Mouse (Mus musculus) skeletal muscle tissue, adult 2 months (tissue): Measurements from ENCODE around the gene Cdyl2.

ENCODE experiments used
- DNase-seq: peaks from one replicate; pipeline ENCODE4 v3.0.0-alpha.2; 2012; ENCODE audit warnings: low read depth, low spot score

Gene Cdyl2

DNA sequence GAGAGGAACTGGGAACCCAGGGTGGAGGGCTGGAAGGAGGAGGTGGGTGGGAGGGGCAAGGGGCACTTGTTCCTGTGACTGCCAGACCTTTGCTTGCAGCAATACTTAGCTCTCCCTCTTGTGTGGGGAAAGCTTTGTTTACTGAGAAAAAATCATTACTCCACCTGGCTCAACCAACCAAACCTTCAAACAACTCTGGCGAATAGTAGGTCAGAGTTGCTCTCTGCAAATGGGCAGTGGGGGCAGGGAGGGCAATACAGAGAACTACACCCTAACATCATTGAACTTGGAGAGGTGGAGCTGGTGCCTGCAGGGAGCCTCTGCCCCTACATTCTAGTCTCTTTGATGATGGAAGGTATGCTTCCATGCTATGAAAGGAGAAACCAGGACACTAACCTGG is 192.7 kb downstream of the Cdyl2 start:
- no peak for DNase-seq

DNA sequence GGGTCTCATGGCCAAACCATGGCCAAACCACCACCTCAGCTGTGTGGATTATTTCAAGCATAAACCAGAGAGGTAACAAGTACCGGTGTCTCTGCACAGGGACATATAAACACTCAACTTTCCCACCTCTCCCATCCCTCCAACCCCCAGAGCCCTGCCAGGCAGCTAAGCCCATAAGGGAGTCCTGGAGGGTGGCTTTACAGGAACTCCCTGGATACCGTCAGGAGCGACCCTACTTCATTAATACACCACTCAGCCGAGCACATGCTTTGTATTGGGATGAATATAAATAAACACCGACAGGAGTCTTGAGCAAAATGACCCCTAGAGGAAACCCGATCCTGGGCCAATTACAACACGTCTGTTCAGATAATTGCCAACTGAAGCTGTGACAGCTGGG is 194.0 kb downstream of the Cdyl2 start:
- DNase-seq = no peak

DNA sequence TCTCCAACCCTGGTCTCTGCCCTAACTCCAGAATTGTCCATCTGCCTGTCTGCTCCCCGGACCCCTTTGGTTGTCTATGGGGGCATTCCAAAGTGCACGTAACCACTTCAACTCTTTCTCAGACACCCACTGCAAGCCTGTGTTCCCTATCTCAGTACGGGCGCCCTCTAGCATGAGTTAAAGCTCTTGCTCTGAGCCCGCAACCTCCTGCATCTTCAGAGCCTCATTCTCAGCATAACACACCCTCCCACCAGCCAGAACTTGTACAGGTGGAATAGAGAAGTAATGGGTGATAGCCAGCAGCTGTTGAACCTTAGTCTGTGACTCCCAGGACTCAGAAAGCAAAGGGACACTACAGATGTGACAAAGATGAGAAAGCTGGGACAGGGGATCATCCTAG is 196.0 kb downstream of the Cdyl2 start:
- no peak for DNase-seq

DNA sequence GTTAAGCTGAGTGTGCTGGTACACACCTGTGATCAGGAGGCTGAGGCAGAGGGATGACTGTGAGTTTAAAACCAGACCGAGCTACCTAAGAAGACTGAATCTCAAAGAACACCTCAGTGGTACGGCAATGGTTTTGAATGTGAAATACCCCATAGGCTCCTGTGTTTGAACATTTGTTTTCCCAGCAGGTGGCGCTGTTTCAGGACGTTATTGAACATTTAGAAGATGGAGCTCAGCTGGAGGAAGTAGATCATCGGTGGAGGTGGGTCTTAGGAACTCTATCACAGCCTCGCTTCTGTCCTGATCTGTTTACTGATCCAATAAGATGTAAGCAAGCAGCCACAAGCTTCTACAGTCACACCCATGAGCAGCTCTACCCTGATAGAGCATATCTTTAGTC is 199.7 kb downstream of the Cdyl2 start:
- DNase-seq = no peak

DNA sequence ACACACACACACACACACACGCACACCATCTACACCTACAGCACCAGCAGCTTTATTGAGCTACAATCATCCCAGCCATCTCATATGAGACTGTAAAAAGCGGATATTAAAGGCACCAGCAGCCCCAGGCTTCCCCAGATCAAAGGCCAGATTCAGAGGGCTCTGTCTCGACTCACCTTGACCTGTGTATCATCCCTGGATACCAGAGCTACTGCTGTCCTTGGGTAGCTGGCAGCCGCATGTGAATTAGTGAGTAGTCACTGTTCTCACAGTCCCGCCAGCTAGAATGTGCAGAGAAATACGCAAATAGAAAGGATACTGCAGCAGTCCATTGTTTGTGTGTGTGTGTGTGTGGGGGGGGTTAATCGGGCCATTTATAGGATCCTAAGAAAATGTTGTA is 204.1 kb downstream of the Cdyl2 start:
- no peak for DNase-seq

DNA sequence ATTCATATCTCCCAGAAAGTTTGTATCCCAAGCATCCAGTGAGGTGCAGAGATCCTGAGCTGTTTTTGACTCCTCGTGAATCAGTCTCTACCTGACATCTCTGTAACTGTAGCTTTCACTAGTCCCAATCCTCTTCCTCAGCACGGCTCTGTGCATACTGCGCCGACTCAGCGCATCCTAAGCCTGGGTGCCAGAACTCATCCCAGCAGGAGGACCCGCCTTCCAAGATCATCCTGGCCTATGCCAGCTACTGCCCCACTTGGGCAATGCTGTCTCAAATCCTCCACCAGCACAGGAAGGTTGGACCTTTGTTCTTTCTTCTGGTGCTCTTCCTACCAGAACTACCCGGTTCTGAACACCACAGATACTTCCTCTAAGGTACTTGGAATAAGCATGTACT is 207.9 kb downstream of the Cdyl2 start:
- DNase-seq = no peak
